Mouse (Mus musculus) kidney, embryonic 16.5 days (tissue): ENCODE results near the gene Apod. TPM values are rescaled to one million over a fixed set of nuclear protein-coding genes. Genes with fewer than 3 reads are reported as not detected.

Experiments
- microRNA-seq: library from miRNA; unstranded; fragments of <30 nt; microRNA quantifications from one replicate; pipeline ENCODE4, GENCODE M21; 2016
- polyA plus RNA-seq: library from polyadenylated mRNA; unstranded; fragments of >200 nt; fragmentation: Nextera tagmentation; extraction: Ambion mirVana; gene quantifications from 2 replicates; pipeline ENCODE4 v1.2.1, GENCODE M21; 2015

Apod gene
- polyA plus RNA-seq, 1 experiment from 2014 or later, result 0.56 TPM

Small RNAs within 50 kb of the gene (microRNA-seq; reads per million reads assigned to microRNA genes)
- gene Gm27415, result not detected

Other genes starting within 250 kb of the Apod start
- 12.0 and 18.8 TPM in 2 replicates for gene Xxylt1, start 233.4 kb downstream of the Apod start, polyA plus RNA-seq
- gene Acap2, start 113.6 kb downstream of the Apod start, polyA plus RNA-seq, result 16.1 and 18.2 TPM in 2 replicates
- gene Ppp1r2, start 39.5 kb downstream of the Apod start, polyA plus RNA-seq, result 90.5 and 93.2 TPM in 2 replicates
- 30.5 and 37.1 TPM in 2 replicates for gene Bdh1, start 107.5 kb upstream of the Apod start, polyA plus RNA-seq